Mouse (Mus musculus) lung, postnatal 10 days (tissue): Measurements from ENCODE around the gene Acss3.

Experiments
- DNase-seq: peaks from one replicate; pipeline ENCODE4 v3.0.0; 2021

Gene Acss3

GRCm38 (mm10) chr10:107123529-107124335, at the start of gene Acss3:
TSS of gene Acss3 (minus strand) at chr10:107123668.
- DNase-seq, result peak; percentile 77

GRCm38 (mm10) chr10:107172003-107172689, 48.7 kb upstream of the Acss3 start:
- DNase-seq, result no peak

- no peak for DNase-seq
Observed at GRCm38 (mm10) chr10:107166486-107166885, 43.0 kb upstream of the Acss3 start.

GRCm38 (mm10) chr10:107148759-107149158, 25.3 kb upstream of the Acss3 start:
- no peak for DNase-seq

GRCm38 (mm10) chr10:107144016-107144415, 20.5 kb upstream of the Acss3 start:
- DNase-seq, result no peak

GRCm38 (mm10) chr10:107142910-107143309, 19.4 kb upstream of the Acss3 start:
- no peak for DNase-seq

- DNase-seq, result no peak
Observed at GRCm38 (mm10) chr10:107122744-107123528, 532 bp downstream of the Acss3 start.

- DNase-seq, result no peak
Observed at GRCm38 (mm10) chr10:107121301-107121700, 2.2 kb downstream of the Acss3 start.

GRCm38 (mm10) chr10:107119135-107119534, 4.3 kb downstream of the Acss3 start:
- DNase-seq, result no peak

- peak; percentile 10 for DNase-seq
Observed at GRCm38 (mm10) chr10:107116709-107117267, 6.7 kb downstream of the Acss3 start.

- DNase-seq, result peak; percentile 4
Observed at GRCm38 (mm10) chr10:107115930-107116642, 7.4 kb downstream of the Acss3 start.

GRCm38 (mm10) chr10:107115121-107115520, 8.3 kb downstream of the Acss3 start:
- no peak for DNase-seq

GRCm38 (mm10) chr10:107094452-107094851, 29.0 kb downstream of the Acss3 start:
- DNase-seq, result no peak

GRCm38 (mm10) chr10:107053846-107054624, 69.4 kb downstream of the Acss3 start:
- no peak for DNase-seq

- no peak for DNase-seq
Observed at GRCm38 (mm10) chr10:107050489-107050888, 73.0 kb downstream of the Acss3 start.

- DNase-seq, result no peak
Observed at GRCm38 (mm10) chr10:107042656-107043055, 80.8 kb downstream of the Acss3 start.

- DNase-seq, result no peak
Observed at GRCm38 (mm10) chr10:107040837-107041236, 82.6 kb downstream of the Acss3 start.

GRCm38 (mm10) chr10:107040378-107040777, 83.1 kb downstream of the Acss3 start:
- DNase-seq, result no peak

GRCm38 (mm10) chr10:107039211-107039610, 84.3 kb downstream of the Acss3 start:
- no peak for DNase-seq

GRCm38 (mm10) chr10:107024254-107024653, 99.2 kb downstream of the Acss3 start:
- DNase-seq, result no peak

- DNase-seq, result no peak
Observed at GRCm38 (mm10) chr10:107021118-107021517, 102.3 kb downstream of the Acss3 start.

GRCm38 (mm10) chr10:107011142-107011541, 112.3 kb downstream of the Acss3 start:
- no peak for DNase-seq
